Mouse (Mus musculus) gonadal fat pad, adult 2 months (tissue): ENCODE data around the gene Map2. TPM values are rescaled to one million over a fixed set of nuclear protein-coding genes. Genes with fewer than 3 reads are reported as not detected.

Source experiments
- polyA plus RNA-seq: library from polyadenylated mRNA; depleted of rRNA; stranded (reverse); fragments of >200 nt; gene quantifications from 2 replicates; pipeline ENCODE4 v1.2.3, GENCODE M21; 2012; rRNA removed

Map2 gene
- polyA plus RNA-seq, 1 experiment = 2.1 TPM

Other genes starting within 250 kb of the Map2 start
- not detected in 2 replicates for gene Crygf, start 248.8 kb upstream of the Map2 start, polyA plus RNA-seq